Comparison of ENCODE assay signal across 8 mouse cellular contexts in the genomic region with DNA sequence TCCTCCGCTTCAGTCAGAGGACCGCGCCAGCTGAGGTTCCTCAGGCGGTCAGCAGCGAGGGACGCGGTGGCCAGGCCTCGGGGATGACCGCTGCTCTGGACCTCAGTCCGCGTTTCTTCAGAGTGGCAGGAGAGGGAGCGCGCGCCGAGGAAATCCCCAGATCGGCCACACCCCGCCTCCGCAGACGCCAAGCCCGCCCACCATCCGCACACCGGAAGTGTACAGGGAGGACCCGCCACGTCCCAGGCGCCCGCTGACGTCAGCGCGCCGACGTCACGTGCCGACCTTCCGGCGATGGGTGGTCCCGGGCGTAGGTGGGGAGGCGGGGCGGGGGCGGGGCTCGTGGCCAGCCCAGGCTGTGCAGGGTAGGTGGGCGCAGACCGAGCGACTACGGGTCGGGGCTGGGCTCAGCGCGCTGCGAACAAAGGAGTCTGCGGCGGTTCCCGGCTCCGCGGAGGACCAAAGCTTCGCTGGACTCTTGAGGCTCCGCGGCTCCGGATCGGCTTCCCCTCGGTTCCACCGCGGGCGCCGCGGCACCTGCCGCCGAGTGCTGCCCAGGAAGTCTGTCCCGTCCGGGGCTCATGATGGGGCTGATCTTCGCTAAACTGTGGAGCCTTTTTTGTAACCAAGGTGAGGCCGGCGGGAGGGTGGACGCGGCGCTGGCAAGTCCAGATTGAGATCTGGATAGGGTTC. TPM values are rescaled to one million over a fixed set of nuclear protein-coding genes. Genes with fewer than 3 reads are reported as not detected.
DNase-seq lines count a peak whose midpoint lies in the region; ATAC-seq and TF ChIP-seq lines count a peak whose summit lies in the region.

A gene (minus strand): TSS at position 125 of the 693 bp plus-strand sequence.

- peak within 1 kb of the TSS; percentile 87 for H3K4me3 ChIP-seq in embryonic facial prominence, embryonic 10.5 days
- peak within 1 kb of the TSS; percentile 73 for H3K4me3 ChIP-seq in intestine, postnatal 0 days (ENCODE audit: low read depth, low read length)
- peak within 1 kb of the TSS; percentile 89 for H3K4me3 ChIP-seq in midbrain, embryonic 11.5 days (ENCODE audit: low read depth, low read length)

- no peaks in the 10 kb centered on the region for H3K9me3 ChIP-seq in embryonic facial prominence, embryonic 10.5 days
- H3K9me3 ChIP-seq in intestine, postnatal 0 days (ENCODE audit: control insufficient read depth) = no peaks in the 10 kb centered on the region
- H3K9me3 ChIP-seq in midbrain, embryonic 11.5 days (ENCODE audit: control insufficient read depth, low read length) = no peaks in the 10 kb centered on the region

- TF ChIP-seq CTCF in intestine, postnatal 0 days (IDR thresholded peaks at IDR 0.05; ENCODE audit: low read depth) = peak; percentile 69

- no peaks in the 10 kb centered on the region for H3K27me3 ChIP-seq in embryonic facial prominence, embryonic 10.5 days (replicated peaks; ENCODE audit: low read depth, poor library complexity, severe bottlenecking)
- H3K27me3 ChIP-seq in intestine, postnatal 0 days (replicated peaks; ENCODE audit: control insufficient read depth, insufficient read depth, low read length) = no peaks in the 10 kb centered on the region
- H3K27me3 ChIP-seq in midbrain, embryonic 11.5 days (ENCODE audit: control insufficient read depth, insufficient read depth, low read length) = no peaks in the 10 kb centered on the region

- peaks cover 28% of the 10 kb centered on the region for H3K36me3 ChIP-seq in embryonic facial prominence, embryonic 10.5 days (replicated peaks)
- no peaks in the 10 kb centered on the region for H3K36me3 ChIP-seq in intestine, postnatal 0 days (ENCODE audit: control insufficient read depth, insufficient read depth)
- no peaks in the 10 kb centered on the region for H3K36me3 ChIP-seq in midbrain, embryonic 11.5 days (ENCODE audit: control insufficient read depth, insufficient read depth, low read length)

- H3K4me2 ChIP-seq in intestine, postnatal 0 days (replicated peaks; ENCODE audit: low read depth) = peak within 1 kb of the TSS; percentile 74
- peak within 1 kb of the TSS; percentile 59 for H3K4me2 ChIP-seq in midbrain, embryonic 11.5 days

- under 1% methylated on average over 75 of the region's 75 CpGs for WGBS in embryonic facial prominence, embryonic 10.5 days
- under 1% methylated on average over 75 of the region's 75 CpGs for WGBS in intestine, postnatal 0 days
- WGBS in midbrain, embryonic 11.5 days = 0% methylated on average over 63 of the region's 75 CpGs

- intact Hi-C loops in left cerebral cortex, postnatal 4 days (cut with DNase I) = no loop called here

- peak within 1 kb of the TSS; percentile 71 for H3K9ac ChIP-seq in intestine, postnatal 0 days (ENCODE audit: low read depth, low read length)
- H3K9ac ChIP-seq in midbrain, embryonic 11.5 days (ENCODE audit: low read length) = peak within 1 kb of the TSS; percentile 98

- ATAC-seq in granulocyte monocyte progenitor cell, adult 5-6 weeks (replicated peaks; ENCODE audit: poor library complexity, severe bottlenecking) = peak; percentile 94
- peak; percentile 98 for ATAC-seq in intestine, postnatal 0 days
- ATAC-seq in midbrain, embryonic 11.5 days (ENCODE audit: low FRiP score) = peak; percentile 99

- peak; percentile 99 for DNase-seq in adrenal gland, postnatal 14 days
- DNase-seq in embryonic facial prominence, embryonic 10.5 days (ENCODE audit: low spot score) = peak; percentile 99
- peak; percentile 98 for DNase-seq in left cerebral cortex, postnatal 4 days
- DNase-seq in midbrain, embryonic 11.5 days (ENCODE audit: low spot score, missing footprints) = peak; percentile 99
- DNase-seq in right cerebral cortex, postnatal 4 days = peak; percentile 95
- DNase-seq in yolk sac, embryonic 10.5 days (ENCODE audit: low spot score) = peak; percentile 97

- H3K4me1 ChIP-seq in embryonic facial prominence, embryonic 10.5 days = peaks cover 21% of the 10 kb centered on the region
- peaks cover 8% of the 10 kb centered on the region; the same call in 1 of the 2 replicates for H3K4me1 ChIP-seq in intestine, postnatal 0 days (replicated peaks; ENCODE audit: control insufficient read depth, insufficient read depth, low read length)
- H3K4me1 ChIP-seq in midbrain, embryonic 11.5 days (ENCODE audit: control insufficient read depth, insufficient read depth, low read length) = peaks cover 13% of the 10 kb centered on the region

- H3K27ac ChIP-seq in embryonic facial prominence, embryonic 10.5 days (replicated peaks) = peak within 1 kb of the TSS; percentile 99
- H3K27ac ChIP-seq in intestine, postnatal 0 days (ENCODE audit: low read depth, low read length) = peak within 1 kb of the TSS; percentile 85
- H3K27ac ChIP-seq in midbrain, embryonic 11.5 days (ENCODE audit: low read depth, low read length) = peak within 1 kb of the TSS; percentile 92

RNA-seq across cellular contexts. Expression of the gene that starts here (rescaled TPM):
- total RNA-seq in adrenal gland, postnatal 14 days (2021) = 7.9 and 9.1 TPM in 2 replicates
- 10.6 and 10.7 TPM in 2 replicates for polyA plus RNA-seq in embryonic facial prominence, embryonic 10.5 days (2016; fragmentation: Nextera tagmentation; extraction: Ambion mirVana)
- 11.2 and 14.5 TPM in 2 replicates for total RNA-seq in granulocyte monocyte progenitor cell, adult 5-6 weeks (2014; fragmentation: Nextera tagmentation)
- total RNA-seq in granulocyte monocyte progenitor cell, adult 5-6 weeks (2017) = 5.5 and 7.4 TPM in 2 replicates
- polyA plus RNA-seq in intestine, postnatal 0 days (2015; fragmentation: Nextera tagmentation; extraction: Ambion mirVana) = 6.5 and 7.5 TPM in 2 replicates
- 10 to 100 TPM; 15.2 to 17.6 TPM for total RNA-seq in left cerebral cortex, postnatal 4 days (2021)
- 11.4 and 12.2 TPM in 2 replicates for polyA plus RNA-seq in midbrain, embryonic 11.5 days (2014; fragmentation: Nextera tagmentation; extraction: Ambion mirVana)

Comparison
In these comparisons a context has a peak if more than half of its experiments do, and no peak if none do; other contexts are left out.
1. Peak in every context shown above with its lines: DNase-seq, ATAC-seq, H3K4me3 ChIP-seq and H3K27ac ChIP-seq.